Mouse (Mus musculus): ENCODE data around the gene Rps16. TPM values are rescaled to one million over a fixed set of nuclear protein-coding genes. Genes with fewer than 3 reads are reported as not detected.

Rps16 gene
- 100 to 1,000 TPM; 442 to 558 (median 490) TPM for total RNA-seq (2022)

- DNase-seq (ENCODE audit: low spot score in 2 of 2) = peak; percentile 91 to 94
Measured at GRCm38 (mm10) chr7:28350155-28350883, at the start of gene Rps16. Gene Rps16 (plus strand): TSS chr7:28350652.

GRCm38 (mm10) chr7:28301616-28302433, 48.6 kb upstream of the Rps16 start, which contains the start of gene Dll3:
Gene Dll3 (minus strand): TSS chr7:28302238.
- no peak for DNase-seq (ENCODE audit: low spot score in 2 of 2)

GRCm38 (mm10) chr7:28305641-28306040, 44.8 kb upstream of the Rps16 start:
- DNase-seq (ENCODE audit: low spot score in 2 of 2) = no peak

- no peak for DNase-seq (ENCODE audit: low spot score in 2 of 2)
Measured at GRCm38 (mm10) chr7:28306216-28306615, 44.2 kb upstream of the Rps16 start.

GRCm38 (mm10) chr7:28309737-28310136, 40.7 kb upstream of the Rps16 start:
- DNase-seq (ENCODE audit: low spot score in 2 of 2) = no peak

GRCm38 (mm10) chr7:28311151-28311925, 39.1 kb upstream of the Rps16 start:
- peak in 1 of 2 experiments; percentile 23 for DNase-seq (ENCODE audit: low spot score in 2 of 2)

GRCm38 (mm10) chr7:28311926-28312543, 38.4 kb upstream of the Rps16 start, which contains the start of gene Timm50:
Gene Timm50 (minus strand): TSS chr7:28312072.
- peak; percentile 95 for DNase-seq (ENCODE audit: low spot score in 2 of 2)

- DNase-seq (ENCODE audit: low spot score in 2 of 2) = no peak
Measured at GRCm38 (mm10) chr7:28318036-28318435, 32.4 kb upstream of the Rps16 start.

- DNase-seq (ENCODE audit: low spot score in 2 of 2) = no peak
Measured at GRCm38 (mm10) chr7:28318714-28319113, 31.7 kb upstream of the Rps16 start.

GRCm38 (mm10) chr7:28321974-28322720, 28.3 kb upstream of the Rps16 start:
- DNase-seq (ENCODE audit: low spot score in 2 of 2) = no peak

- DNase-seq (ENCODE audit: low spot score in 2 of 2) = no peak
Measured at GRCm38 (mm10) chr7:28325293-28325692, 25.2 kb upstream of the Rps16 start.

- no peak for DNase-seq (ENCODE audit: low spot score in 2 of 2)
Measured at GRCm38 (mm10) chr7:28326457-28326856, 24.0 kb upstream of the Rps16 start.

GRCm38 (mm10) chr7:28328260-28328659, 22.2 kb upstream of the Rps16 start:
- no peak for DNase-seq (ENCODE audit: low spot score in 2 of 2)

- no peak for DNase-seq (ENCODE audit: low spot score in 2 of 2)
Measured at GRCm38 (mm10) chr7:28334534-28334933, 15.9 kb upstream of the Rps16 start.

- no peak for DNase-seq (ENCODE audit: low spot score in 2 of 2)
Measured at GRCm38 (mm10) chr7:28335471-28335870, 15.0 kb upstream of the Rps16 start.

GRCm38 (mm10) chr7:28338108-28338998, 12.1 kb upstream of the Rps16 start, which contains the start of gene Supt5:
Gene Supt5 (minus strand): TSS chr7:28338746.
- peak; percentile 93 to 97 for DNase-seq (ENCODE audit: low spot score in 2 of 2)

GRCm38 (mm10) chr7:28339213-28339917, 11.1 kb upstream of the Rps16 start:
- DNase-seq (ENCODE audit: low spot score in 2 of 2) = peak; percentile 43 to 62

GRCm38 (mm10) chr7:28341381-28341780, 9.1 kb upstream of the Rps16 start:
- no peak for DNase-seq (ENCODE audit: low spot score in 2 of 2)

GRCm38 (mm10) chr7:28344637-28345036, 5.8 kb upstream of the Rps16 start:
- DNase-seq (ENCODE audit: low spot score in 2 of 2) = no peak

Data from gastrocnemius, adult 8-10 months (tissue).